Mouse (Mus musculus): ENCODE data around the gene Vmn1r224. TPM values are rescaled to one million over a fixed set of nuclear protein-coding genes. Genes with fewer than 3 reads are reported as not detected.

Gene Vmn1r224
- not detected in 2 replicates for polyA plus RNA-seq (2015; fragmentation: Nextera tagmentation; extraction: Ambion mirVana)

- Histone ChIP-seq H3K9me3 (ENCODE audit: control insufficient read depth, low read length) (no peaks in the 10 kb centered on the region; the same call in 1 of the 2 replicates), H3K36me3 (ENCODE audit: control insufficient read depth, insufficient read depth, low read length) (no peaks in the 10 kb centered on the region), H3K4me3 (ENCODE audit: low read length) (no peak within 1 kb of the TSS), H3K4me2 (ENCODE audit: low read depth, low read length) (no peak within 1 kb of the TSS), H3K4me1 (replicated peaks; ENCODE audit: control insufficient read depth, insufficient read depth, low read length) (no peaks in the 10 kb centered on the region), H3K27me3 (ENCODE audit: control insufficient read depth, insufficient read depth, low read depth, low read length) (no peaks in the 10 kb centered on the region), H3K9ac (ENCODE audit: low read length) (no peak within 1 kb of the TSS), H3K27ac (ENCODE audit: low read length) (no peak within 1 kb of the TSS)
- no peak for ATAC-seq (ENCODE audit: low read depth)
- 13% methylated on average over 1 of the region's 1 CpGs for WGBS
Measured at GRCm38 (mm10) chr17:20413846-20414245, at the start of gene Vmn1r224. TSS of gene Vmn1r224 (plus strand) at chr17:20414146.

- WGBS: 37% methylated on average over 2 of the region's 2 CpGs
- no peak for ATAC-seq (ENCODE audit: low read depth)
- no peaks in the 10 kb centered on the region for H3K4me1 ChIP-seq (replicated peaks; ENCODE audit: control insufficient read depth, insufficient read depth, low read length)
- H3K9ac ChIP-seq (ENCODE audit: low read length): no peak overlapping the region
- no peaks in the 10 kb centered on the region for H3K27me3 ChIP-seq (ENCODE audit: control insufficient read depth, insufficient read depth, low read depth, low read length)
- H3K9me3 ChIP-seq (ENCODE audit: control insufficient read depth, low read length): peaks cover 11% of the 10 kb centered on the region; the same call in 1 of the 2 replicates
- H3K27ac ChIP-seq (ENCODE audit: low read length): no peak overlapping the region
- H3K36me3 ChIP-seq (ENCODE audit: control insufficient read depth, insufficient read depth, low read length): no peaks in the 10 kb centered on the region
- no peak overlapping the region for H3K4me2 ChIP-seq (ENCODE audit: low read depth, low read length)
- no peak overlapping the region for H3K4me3 ChIP-seq (ENCODE audit: low read length)
Measured at GRCm38 (mm10) chr17:20399105-20399504, 14.8 kb upstream of the Vmn1r224 start.

GRCm38 (mm10) chr17:20439263-20439662, 25.3 kb downstream of the Vmn1r224 start:
- no peak for ATAC-seq (ENCODE audit: low read depth)
- H3K27ac ChIP-seq (ENCODE audit: low read length): no peak overlapping the region
- peaks cover under 1% of the 10 kb centered on the region; the same call in 1 of the 2 replicates for H3K9me3 ChIP-seq (ENCODE audit: control insufficient read depth, low read length)
- H3K4me2 ChIP-seq (ENCODE audit: low read depth, low read length): no peak overlapping the region
- H3K36me3 ChIP-seq (ENCODE audit: control insufficient read depth, insufficient read depth, low read length): no peaks in the 10 kb centered on the region
- H3K4me3 ChIP-seq (ENCODE audit: low read length): no peak overlapping the region
- no peaks in the 10 kb centered on the region for H3K27me3 ChIP-seq (ENCODE audit: control insufficient read depth, insufficient read depth, low read depth, low read length)
- no peaks in the 10 kb centered on the region for H3K4me1 ChIP-seq (replicated peaks; ENCODE audit: control insufficient read depth, insufficient read depth, low read length)
- H3K9ac ChIP-seq (ENCODE audit: low read length): no peak overlapping the region

GRCm38 (mm10) chr17:20473311-20473710, 59.4 kb downstream of the Vmn1r224 start:
- H3K9ac ChIP-seq (ENCODE audit: low read length): no peak overlapping the region
- no peak for ATAC-seq (ENCODE audit: low read depth)
- 61% methylated on average over 3 of the region's 3 CpGs for WGBS
- H3K27me3 ChIP-seq (ENCODE audit: control insufficient read depth, insufficient read depth, low read depth, low read length): no peaks in the 10 kb centered on the region
- no peaks in the 10 kb centered on the region for H3K4me1 ChIP-seq (replicated peaks; ENCODE audit: control insufficient read depth, insufficient read depth, low read length)
- H3K36me3 ChIP-seq (ENCODE audit: control insufficient read depth, insufficient read depth, low read length): no peaks in the 10 kb centered on the region
- H3K9me3 ChIP-seq (ENCODE audit: control insufficient read depth, low read length): no peaks in the 10 kb centered on the region
- no peak overlapping the region for H3K4me2 ChIP-seq (ENCODE audit: low read depth, low read length)
- no peak overlapping the region for H3K27ac ChIP-seq (ENCODE audit: low read length)
- no peak overlapping the region for H3K4me3 ChIP-seq (ENCODE audit: low read length)

Other genes starting within 250 kb of the Vmn1r224 start
- gene Fpr-rs6, start 231.0 kb upstream of the Vmn1r224 start, polyA plus RNA-seq (2015; fragmentation: Nextera tagmentation; extraction: Ambion mirVana): not detected in 2 replicates
- not detected in 2 replicates for gene Vmn2r105, start 179.1 kb upstream of the Vmn1r224 start, polyA plus RNA-seq (2015; fragmentation: Nextera tagmentation; extraction: Ambion mirVana)
- not detected in 2 replicates for gene Vmn2r106, start 128.6 kb upstream of the Vmn1r224 start, polyA plus RNA-seq (2015; fragmentation: Nextera tagmentation; extraction: Ambion mirVana)
- not detected in 2 replicates for gene Vmn2r107, start 68.9 kb upstream of the Vmn1r224 start, polyA plus RNA-seq (2015; fragmentation: Nextera tagmentation; extraction: Ambion mirVana)
- not detected in 2 replicates for gene Vmn2r108, start 67.2 kb downstream of the Vmn1r224 start, polyA plus RNA-seq (2015; fragmentation: Nextera tagmentation; extraction: Ambion mirVana)
- gene Vmn1r225, start 84.0 kb downstream of the Vmn1r224 start, polyA plus RNA-seq (2015; fragmentation: Nextera tagmentation; extraction: Ambion mirVana): not detected in 2 replicates
- not detected in 2 replicates for gene Vmn2r109, start 150.6 kb downstream of the Vmn1r224 start, polyA plus RNA-seq (2015; fragmentation: Nextera tagmentation; extraction: Ambion mirVana)
- gene Vmn2r110, start 182.3 kb downstream of the Vmn1r224 start, polyA plus RNA-seq (2015; fragmentation: Nextera tagmentation; extraction: Ambion mirVana): 0.03 TPM in 1 of 2 replicates, not detected in the other
- not detected in 2 replicates for gene Fpr-rs3, start 210.7 kb downstream of the Vmn1r224 start, polyA plus RNA-seq (2015; fragmentation: Nextera tagmentation; extraction: Ambion mirVana)

Measured in lung, embryonic 16.5 days (tissue).